Mouse (Mus musculus): ENCODE results near the gene Mdc1. TPM values are rescaled to one million over a fixed set of nuclear protein-coding genes. Genes with fewer than 3 reads are reported as not detected.
"Not testable (repeated sequence)": the region's sequence is repeated elsewhere in the genome, so short reads cannot be mapped to it uniquely, and the experiment has no call there.

Mdc1 gene
- polyA plus RNA-seq, 1 experiment from 2014 or later, result 25.0 TPM

GRCm38 (mm10) chr17:35836178-35836965, 4.9 kb upstream of the Mdc1 start:
- H3K4me3 ChIP-seq, result peak overlapping the region; percentile 81
- no peaks in the 10 kb centered on the region for H3K9me3 ChIP-seq (replicated peaks)
- H3K27ac ChIP-seq (ENCODE audit: poor library complexity, severe bottlenecking), result peak overlapping the region; percentile 97
- H3K9ac ChIP-seq, result peak overlapping the region; percentile 93
- H3K27me3 ChIP-seq (replicated peaks), result no peaks in the 10 kb centered on the region
- 8% methylated on average over 24 of the region's 24 CpGs for WGBS
- peak overlapping the region; percentile 91 for H3K4me2 ChIP-seq
- ATAC-seq (ENCODE audit: insufficient number of reproducible peaks, low FRiP score), result no peak
- H3K36me3 ChIP-seq, result peaks cover 54% of the 10 kb centered on the region
- H3K4me1 ChIP-seq (replicated peaks), result peaks cover 41% of the 10 kb centered on the region

- ATAC-seq (ENCODE audit: insufficient number of reproducible peaks, low FRiP score), result peak; percentile 73
- H3K4me2 ChIP-seq, result peak overlapping the region; percentile 91
- H3K4me1 ChIP-seq (replicated peaks), result peaks cover 42% of the 10 kb centered on the region
- 1% methylated on average over 25 of the region's 25 CpGs for WGBS
- peaks cover 47% of the 10 kb centered on the region for H3K36me3 ChIP-seq
- H3K4me3 ChIP-seq, result peak overlapping the region; percentile 81
- H3K9me3 ChIP-seq (replicated peaks), result no peaks in the 10 kb centered on the region
- no peaks in the 10 kb centered on the region for H3K27me3 ChIP-seq (replicated peaks)
- peak overlapping the region; percentile 93 for H3K9ac ChIP-seq
- H3K27ac ChIP-seq (ENCODE audit: poor library complexity, severe bottlenecking), result peak overlapping the region; percentile 97
These were observed 4.3 kb upstream of the Mdc1 start for GRCm38 (mm10) chr17:35836991-35837422.

- Histone ChIP-seq H3K9ac (peak overlapping the region; percentile 93), H3K4me2 (peak overlapping the region; percentile 91), H3K9me3 (replicated peaks) (no peaks in the 10 kb centered on the region), H3K27ac (ENCODE audit: poor library complexity, severe bottlenecking) (peak overlapping the region; percentile 97), H3K4me1 (replicated peaks) (peaks cover 45% of the 10 kb centered on the region), H3K4me3 (peak overlapping the region; percentile 81), H3K36me3 (peaks cover 43% of the 10 kb centered on the region), H3K27me3 (replicated peaks) (no peaks in the 10 kb centered on the region)
- 0% methylated on average over 18 of the region's 18 CpGs for WGBS
- ATAC-seq (ENCODE audit: insufficient number of reproducible peaks, low FRiP score), result no peak
These were observed 3.8 kb upstream of the Mdc1 start for GRCm38 (mm10) chr17:35837487-35837886.

- peak within 1 kb of the TSS; percentile 91 for H3K4me2 ChIP-seq
- H3K9ac ChIP-seq, result peak within 1 kb of the TSS; percentile 93
- H3K36me3 ChIP-seq, result peaks cover 36% of the 10 kb centered on the region
- peak within 1 kb of the TSS; percentile 81 for H3K4me3 ChIP-seq
- under 1% methylated on average over 29 of the region's 29 CpGs for WGBS
- H3K27me3 ChIP-seq (replicated peaks), result no peaks in the 10 kb centered on the region
- peaks cover 47% of the 10 kb centered on the region for H3K4me1 ChIP-seq (replicated peaks)
- peak; percentile 86 for ATAC-seq (ENCODE audit: insufficient number of reproducible peaks, low FRiP score)
- H3K9me3 ChIP-seq (replicated peaks), result no peaks in the 10 kb centered on the region
- H3K27ac ChIP-seq (ENCODE audit: poor library complexity, severe bottlenecking), result peak within 1 kb of the TSS; percentile 97
These were observed 3.2 kb upstream of the Mdc1 start, which contains the start of gene Tubb5 for GRCm38 (mm10) chr17:35838122-35838544. Gene Tubb5 (minus strand): TSS chr17:35838306.

- no peak for ATAC-seq (ENCODE audit: insufficient number of reproducible peaks, low FRiP score)
- peak overlapping the region; percentile 60 for H3K9ac ChIP-seq
- H3K4me3 ChIP-seq, result peak overlapping the region; percentile 81
- 1% methylated on average over 5 of the region's 5 CpGs for WGBS
- H3K27ac ChIP-seq (ENCODE audit: poor library complexity, severe bottlenecking), result peak overlapping the region; percentile 97
- H3K36me3 ChIP-seq, result peaks cover 34% of the 10 kb centered on the region
- no peaks in the 10 kb centered on the region for H3K9me3 ChIP-seq (replicated peaks)
- peak overlapping the region; percentile 91 for H3K4me2 ChIP-seq
- peaks cover 44% of the 10 kb centered on the region for H3K4me1 ChIP-seq (replicated peaks)
- no peaks in the 10 kb centered on the region for H3K27me3 ChIP-seq (replicated peaks)
These were observed 2.7 kb upstream of the Mdc1 start for GRCm38 (mm10) chr17:35838570-35838969.

GRCm38 (mm10) chr17:35839002-35839401, 2.3 kb upstream of the Mdc1 start:
- H3K9me3 ChIP-seq (replicated peaks); H3K27me3 ChIP-seq (replicated peaks); ATAC-seq (ENCODE audit: insufficient number of reproducible peaks, low FRiP score): not testable (repeated sequence)
- Histone ChIP-seq H3K36me3 (peaks cover 30% of the 10 kb centered on the region), H3K27ac (ENCODE audit: poor library complexity, severe bottlenecking) (peak overlapping the region; percentile 97), H3K9ac (peak overlapping the region; percentile 60), H3K4me2 (peak overlapping the region; percentile 91), H3K4me1 (replicated peaks) (peaks cover 40% of the 10 kb centered on the region), H3K4me3 (peak overlapping the region; percentile 81)
- 68% methylated on average over 3 of the region's 3 CpGs for WGBS

- H3K27ac ChIP-seq (ENCODE audit: poor library complexity, severe bottlenecking), result 0 out of 2 replicates have a peak overlapping the region, but pooled peaks have one; percentile 49
- no peak for ATAC-seq (ENCODE audit: insufficient number of reproducible peaks, low FRiP score)
- H3K9me3 ChIP-seq (replicated peaks), result no peaks in the 10 kb centered on the region
- H3K4me2 ChIP-seq, result peak overlapping the region; percentile 78
- peak overlapping the region; percentile 42 for H3K4me3 ChIP-seq
- H3K4me1 ChIP-seq (replicated peaks), result peaks cover 26% of the 10 kb centered on the region
- H3K9ac ChIP-seq, result no peak overlapping the region
- WGBS, result 51% methylated on average over 14 of the region's 14 CpGs
- H3K36me3 ChIP-seq, result peaks cover 27% of the 10 kb centered on the region
- no peaks in the 10 kb centered on the region for H3K27me3 ChIP-seq (replicated peaks)
These were observed 754 bp upstream of the Mdc1 start for GRCm38 (mm10) chr17:35840561-35840960.

GRCm38 (mm10) chr17:35842006-35842405, 691 bp downstream of the Mdc1 start:
- peak overlapping the region; percentile 54 for H3K4me3 ChIP-seq
- no peak for ATAC-seq (ENCODE audit: insufficient number of reproducible peaks, low FRiP score)
- H3K9ac ChIP-seq, result peak overlapping the region; percentile 67
- H3K9me3 ChIP-seq (replicated peaks), result no peaks in the 10 kb centered on the region
- WGBS, result 17% methylated on average over 11 of the region's 11 CpGs
- H3K36me3 ChIP-seq, result peaks cover 30% of the 10 kb centered on the region
- H3K27me3 ChIP-seq (replicated peaks), result no peaks in the 10 kb centered on the region
- peaks cover 18% of the 10 kb centered on the region for H3K4me1 ChIP-seq (replicated peaks)
- H3K27ac ChIP-seq (ENCODE audit: poor library complexity, severe bottlenecking), result peak overlapping the region; percentile 78
- H3K4me2 ChIP-seq, result peak overlapping the region; percentile 78

- Histone ChIP-seq H3K9me3 (replicated peaks) (no peaks in the 10 kb centered on the region), H3K27me3 (replicated peaks) (no peaks in the 10 kb centered on the region), H3K9ac (no peak overlapping the region), H3K4me2 (no peak overlapping the region), H3K4me3 (no peak overlapping the region), H3K36me3 (peaks cover 45% of the 10 kb centered on the region), H3K27ac (ENCODE audit: poor library complexity, severe bottlenecking) (no peak overlapping the region), H3K4me1 (replicated peaks) (peaks cover 18% of the 10 kb centered on the region)
- 98% methylated on average over 3 of the region's 3 CpGs for WGBS
- ATAC-seq (ENCODE audit: insufficient number of reproducible peaks, low FRiP score), result no peak
These were observed 2.2 kb downstream of the Mdc1 start for GRCm38 (mm10) chr17:35843514-35843913.

GRCm38 (mm10) chr17:35848112-35848511, 6.8 kb downstream of the Mdc1 start:
- Histone ChIP-seq H3K27ac (ENCODE audit: poor library complexity, severe bottlenecking) (no peak overlapping the region), H3K9ac (no peak overlapping the region), H3K4me1 (replicated peaks) (peaks cover 1% of the 10 kb centered on the region; the same call in 1 of the 2 replicates), H3K4me2 (no peak overlapping the region), H3K4me3 (no peak overlapping the region), H3K27me3 (replicated peaks) (no peaks in the 10 kb centered on the region), H3K36me3 (peaks cover 88% of the 10 kb centered on the region), H3K9me3 (replicated peaks) (no peaks in the 10 kb centered on the region)
- no peak for ATAC-seq (ENCODE audit: insufficient number of reproducible peaks, low FRiP score)
- 57% methylated on average over 1 of the region's 1 CpGs for WGBS

- no peak for ATAC-seq (ENCODE audit: insufficient number of reproducible peaks, low FRiP score)
- Histone ChIP-seq H3K4me3 (no peak overlapping the region), H3K27me3 (replicated peaks) (no peaks in the 10 kb centered on the region), H3K4me1 (replicated peaks) (no peaks in the 10 kb centered on the region), H3K9ac (no peak overlapping the region), H3K9me3 (replicated peaks) (no peaks in the 10 kb centered on the region), H3K4me2 (no peak overlapping the region), H3K36me3 (peaks cover 93% of the 10 kb centered on the region), H3K27ac (ENCODE audit: poor library complexity, severe bottlenecking) (no peak overlapping the region)
- 77% methylated on average over 3 of the region's 3 CpGs for WGBS
These were observed 9.7 kb downstream of the Mdc1 start for GRCm38 (mm10) chr17:35850974-35851373.

Data from heart, embryonic 12.5 days (tissue).